Mouse (Mus musculus): ENCODE data around the gene Auh.

- TF ChIP-seq CTCF (IDR thresholded peaks at IDR 0.05; ENCODE audit: borderline replicate concordance, insufficient read depth, low read length) (no peak), POLR2A (IDR thresholded peaks at IDR 0.05; ENCODE audit: low read depth, low read length) (no peak)
Observed at GRCm38 (mm10) chr13:52857781-52858180, 71.7 kb downstream of the Auh start.

All from embryonic fibroblast, embryonic 13.5 days (primary cell).